Mouse (Mus musculus) thymus, adult 2 months (tissue): ENCODE data around the gene St6galnac3. TPM values are rescaled to one million over a fixed set of nuclear protein-coding genes. Genes with fewer than 3 reads are reported as not detected.

Source experiments
- DNase-seq: peaks from one replicate; pipeline ENCODE4 v3.0.0; 2021
- H3K27ac ChIP-seq: fragments of 200-500 bp; 2 replicates; pipeline ENCODE4 v1.5.1; 2012; ENCODE audit warnings: low read length, control low read depth; ENCODE audit not compliant: control insufficient read depth, insufficient read depth
- H3K27me3 ChIP-seq: fragments of 200-500 bp; 2 replicates; pipeline ENCODE4 v1.6.1; 2012; ENCODE audit warnings: mild to moderate bottlenecking, low read length, moderate library complexity, mixed read lengths; ENCODE audit not compliant: control insufficient read depth, insufficient read depth
- H3K36me3 ChIP-seq: fragments of 200-500 bp; 2 replicates; pipeline ENCODE4 v1.6.1; 2012; ENCODE audit warnings: mild to moderate bottlenecking, low read length, moderate library complexity; ENCODE audit not compliant: control insufficient read depth, insufficient read depth
- H3K4me1 ChIP-seq: fragments of 200-500 bp; replicated peaks from 2 replicates; pipeline ENCODE4 v1.6.1; 2012; ENCODE audit warnings: low read length; ENCODE audit not compliant: control insufficient read depth, insufficient read depth
- H3K4me3 ChIP-seq: fragments of 200-500 bp; 2 replicates; pipeline ENCODE4 v1.5.1; 2012; ENCODE audit warnings: mild to moderate bottlenecking, low read length, control low read depth, moderate library complexity; ENCODE audit not compliant: control insufficient read depth, insufficient read depth
- CTCF ChIP-seq: fragments of 200-500 bp; IDR thresholded peaks from 2 replicates; pipeline ENCODE4 v1.5.1; 2012; ENCODE audit warnings: mild to moderate bottlenecking, control low read depth, low read length, moderate library complexity, borderline replicate concordance; ENCODE audit not compliant: control insufficient read depth, poor library complexity, insufficient read depth; ENCODE audit errors: extremely low read depth
- POLR2A ChIP-seq: fragments of 200-500 bp; IDR thresholded peaks from 2 replicates; pipeline ENCODE4 v1.6.1; 2012; ENCODE audit warnings: mild to moderate bottlenecking, low read length, control low read depth, moderate library complexity; ENCODE audit not compliant: control insufficient read depth, poor library complexity, insufficient read depth; ENCODE audit errors: extremely low read depth
- WGBS: fragments of 180-500 bp; shearing (Covaris S2); methylation state at CpG from one replicate; pipeline ENCODE4 v1.1.7; 2018; 5-methylcytosine and 5-hydroxymethylcytosine counted together
- polyA plus RNA-seq: library from polyadenylated mRNA; depleted of rRNA; stranded (reverse); fragments of >200 nt; gene quantifications from 2 replicates; pipeline ENCODE4 v1.2.3, GENCODE M21; 2012

The St6galnac3 gene
- polyA plus RNA-seq, 1 experiment = 1.3 TPM

DNA sequence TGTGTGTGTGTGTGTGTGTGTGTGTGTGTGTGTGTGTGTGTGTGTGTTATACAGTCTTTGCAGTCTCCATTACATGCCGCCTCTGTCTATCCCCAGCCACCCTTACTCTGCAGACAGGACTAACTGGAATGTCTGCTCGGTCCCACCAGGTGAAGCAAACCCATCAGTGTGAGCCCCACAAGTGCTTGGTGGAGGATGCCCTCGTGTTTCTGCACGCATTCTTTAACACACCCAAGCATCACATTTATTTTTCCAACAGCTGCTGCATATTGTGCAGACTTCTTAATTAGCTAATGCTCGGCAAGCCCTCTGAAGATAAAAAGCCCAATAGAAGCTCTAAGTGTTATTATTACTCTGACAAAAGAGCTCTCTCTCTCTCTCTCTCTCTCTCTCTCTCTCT, 268.7 kb downstream of the St6galnac3 start:
- H3K27me3 ChIP-seq = no peaks in the 10 kb centered on the region
- no peak overlapping the region for H3K4me3 ChIP-seq
- DNase-seq = no peak
- no peaks in the 10 kb centered on the region for H3K4me1 ChIP-seq
- no peaks in the 10 kb centered on the region for H3K36me3 ChIP-seq
- WGBS = 94% methylated on average over 5 of the region's 5 CpGs
- no peak for TF ChIP-seq CTCF
- TF ChIP-seq POLR2A = no peak
- no peak overlapping the region for H3K27ac ChIP-seq

DNA sequence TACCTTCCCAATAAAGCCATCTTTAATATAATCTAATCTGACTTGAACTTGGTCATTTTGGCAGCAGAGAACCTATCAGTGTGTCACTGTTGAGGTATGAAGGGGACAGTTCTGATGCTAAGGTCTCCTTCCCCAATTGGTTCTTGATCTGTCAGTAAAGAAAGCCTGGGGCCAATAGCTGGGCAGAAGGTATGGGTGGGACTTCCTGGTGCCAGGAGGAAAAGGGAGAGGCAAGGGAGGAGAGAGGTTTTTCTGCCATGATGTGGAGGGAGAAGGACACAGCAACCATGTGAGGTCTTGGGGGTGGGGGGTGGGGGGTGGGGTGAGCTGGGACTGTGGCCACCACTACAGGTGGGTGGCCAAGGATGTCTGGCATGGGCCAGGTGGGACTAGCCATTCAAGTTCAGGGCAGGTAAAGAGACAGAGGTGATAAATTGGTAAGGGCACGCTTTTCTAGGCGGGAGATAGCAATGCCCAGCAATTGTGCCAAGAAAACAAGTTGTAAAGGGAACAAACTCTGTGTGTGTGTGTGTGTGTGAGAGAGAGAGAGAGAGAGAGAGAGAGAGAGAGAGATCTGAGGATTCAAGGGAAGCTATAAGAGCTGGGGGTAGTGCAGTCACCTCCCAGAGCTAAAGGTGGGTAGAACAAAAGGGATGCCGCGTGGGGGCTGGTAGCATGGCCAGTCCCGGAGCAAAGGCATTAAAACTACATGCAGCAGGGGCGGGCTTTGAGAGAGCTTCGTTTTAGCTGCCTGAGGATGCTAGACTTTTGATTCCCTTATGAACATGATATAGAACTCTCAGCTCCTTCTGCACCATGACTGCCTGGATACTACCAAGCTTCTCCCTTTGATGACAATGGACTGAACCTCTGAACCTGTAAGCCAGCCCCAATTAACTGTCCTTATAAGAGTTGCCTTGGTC, 271.6 kb downstream of the St6galnac3 start:
- WGBS = 95% methylated on average over 7 of the region's 7 CpGs
- H3K36me3 ChIP-seq = no peaks in the 10 kb centered on the region
- H3K4me3 ChIP-seq = no peak overlapping the region
- TF ChIP-seq CTCF (no peak), POLR2A (no peak)
- no peaks in the 10 kb centered on the region for H3K27me3 ChIP-seq
- no peak overlapping the region for H3K27ac ChIP-seq
- H3K4me1 ChIP-seq = no peaks in the 10 kb centered on the region
- no peak for DNase-seq

- no peak for TF ChIP-seq CTCF
- TF ChIP-seq POLR2A = no peak
- H3K4me1 ChIP-seq = no peaks in the 10 kb centered on the region
- H3K27me3 ChIP-seq = no peaks in the 10 kb centered on the region
- no peak for DNase-seq
- 76% methylated on average over 3 of the region's 3 CpGs for WGBS
- H3K36me3 ChIP-seq = no peaks in the 10 kb centered on the region
- H3K4me3 ChIP-seq = no peak overlapping the region
- H3K27ac ChIP-seq = no peak overlapping the region
Observed at GRCm38 (mm10) chr3:153452299-153452996, 272.5 kb downstream of the St6galnac3 start.

DNA sequence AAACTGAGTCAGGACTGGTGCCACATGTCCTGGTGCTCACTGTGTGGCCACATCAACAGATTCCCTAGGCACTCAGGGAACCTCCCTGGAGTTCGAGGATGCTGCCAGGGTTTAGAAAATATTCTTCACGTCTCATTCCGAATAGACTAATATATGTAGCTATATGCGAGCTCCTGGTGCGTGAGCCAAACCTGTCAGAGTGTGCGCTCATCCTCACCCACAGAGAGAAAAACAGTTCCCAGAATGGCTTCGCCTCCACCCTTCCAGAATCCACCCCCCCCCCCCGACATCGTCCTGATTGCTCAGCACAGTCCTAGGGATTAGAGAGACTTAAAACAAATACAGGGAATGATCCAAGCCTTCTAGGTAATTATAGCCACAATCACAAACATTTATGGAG, 283.6 kb downstream of the St6galnac3 start:
- Histone ChIP-seq H3K4me3 (no peak overlapping the region), H3K36me3 (no peaks in the 10 kb centered on the region), H3K27ac (no peak overlapping the region), H3K27me3 (no peaks in the 10 kb centered on the region), H3K4me1 (no peaks in the 10 kb centered on the region)
- no peak for DNase-seq
- WGBS = 93% methylated on average over 9 of the region's 9 CpGs
- TF ChIP-seq CTCF = no peak
- no peak for TF ChIP-seq POLR2A

- DNase-seq = no peak
- Histone ChIP-seq H3K4me1 (no peaks in the 10 kb centered on the region), H3K4me3 (no peak overlapping the region), H3K36me3 (no peaks in the 10 kb centered on the region), H3K27me3 (no peaks in the 10 kb centered on the region), H3K27ac (no peak overlapping the region)
- 95% methylated on average over 17 of the region's 17 CpGs for WGBS
- TF ChIP-seq CTCF (no peak), POLR2A (no peak)
Observed at GRCm38 (mm10) chr3:153436076-153437021, 288.6 kb downstream of the St6galnac3 start.

GRCm38 (mm10) chr3:153433010-153433409, 292.0 kb downstream of the St6galnac3 start:
- Histone ChIP-seq H3K4me1 (no peaks in the 10 kb centered on the region), H3K27me3 (no peaks in the 10 kb centered on the region), H3K27ac (no peak overlapping the region), H3K36me3 (no peaks in the 10 kb centered on the region), H3K4me3 (no peak overlapping the region)
- DNase-seq = no peak
- no peak for TF ChIP-seq CTCF
- TF ChIP-seq POLR2A = no peak
- WGBS = 97% methylated on average over 8 of the region's 8 CpGs
